Mouse (Mus musculus) liver (tissue): ENCODE data around the gene Mapt.

Experiments used
- DNase-seq: peaks from one replicate; pipeline ENCODE4 v3.0.0-alpha.2; 2020; ENCODE audit warnings: mixed read lengths

The Mapt gene

GRCm38 (mm10) chr11:104279049-104279448 is 47.9 kb downstream of the Mapt start:
- DNase-seq: no peak

DNA sequence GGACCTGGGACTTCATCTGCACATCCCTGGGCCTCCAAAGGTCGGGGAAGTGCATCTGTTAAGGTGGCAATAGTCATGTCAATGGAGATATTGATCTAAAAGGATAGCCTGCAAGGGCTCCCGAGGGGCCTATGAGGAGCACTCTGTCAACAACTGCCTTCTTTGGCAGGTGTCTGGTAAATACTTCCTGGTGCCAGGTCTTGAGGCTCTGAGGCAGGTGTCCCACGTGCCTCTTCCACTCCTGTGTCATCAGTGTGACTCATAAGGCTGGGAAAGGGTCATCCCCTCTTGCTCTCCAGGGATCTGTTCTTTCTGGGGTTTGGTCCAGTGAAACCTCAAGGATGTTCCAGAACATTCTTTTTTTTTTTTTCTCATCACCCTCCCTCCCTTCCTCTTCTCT is 48.3 kb downstream of the Mapt start:
- DNase-seq: no peak

GRCm38 (mm10) chr11:104281501-104281900 is 50.3 kb downstream of the Mapt start:
- no peak for DNase-seq

DNA sequence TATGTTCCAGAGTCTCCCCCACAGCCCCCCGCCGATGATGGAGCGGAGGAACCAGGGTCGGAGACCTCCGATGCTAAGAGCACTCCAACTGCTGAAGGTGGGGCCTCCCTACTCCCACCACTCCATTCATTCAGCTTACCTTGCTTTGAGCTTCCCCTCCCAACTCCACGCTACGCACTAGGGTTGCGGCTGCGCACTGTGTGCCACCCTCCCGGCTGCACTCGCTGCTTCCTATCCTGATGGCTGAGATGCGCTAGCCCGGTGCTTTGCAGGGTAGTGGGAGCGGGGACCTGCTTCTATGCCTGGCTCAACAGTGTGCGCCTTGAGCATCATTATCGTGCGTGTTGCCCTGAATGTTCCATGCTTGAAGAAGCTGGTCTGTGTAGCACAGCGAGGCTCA is 55.9 kb downstream of the Mapt start:
- no peak for DNase-seq

DNA sequence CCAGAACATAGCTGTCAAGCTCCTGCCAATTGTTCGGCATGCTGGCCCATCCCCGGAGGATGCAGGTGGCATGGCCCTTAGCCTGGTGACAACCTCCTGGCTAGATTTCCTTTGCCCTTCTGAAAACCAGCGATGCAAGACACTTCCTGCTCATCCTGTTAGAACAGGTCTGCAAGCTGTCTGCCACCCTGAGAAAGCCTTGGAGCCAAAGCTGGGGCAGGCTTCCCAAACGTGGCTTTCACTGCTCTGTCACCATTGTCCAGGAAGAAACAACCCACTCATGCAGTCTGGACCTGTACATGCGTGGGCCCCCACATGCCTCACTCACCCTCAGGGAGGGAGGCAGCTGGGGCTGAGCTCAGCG is 57.6 kb downstream of the Mapt start:
- DNase-seq: no peak

DNA sequence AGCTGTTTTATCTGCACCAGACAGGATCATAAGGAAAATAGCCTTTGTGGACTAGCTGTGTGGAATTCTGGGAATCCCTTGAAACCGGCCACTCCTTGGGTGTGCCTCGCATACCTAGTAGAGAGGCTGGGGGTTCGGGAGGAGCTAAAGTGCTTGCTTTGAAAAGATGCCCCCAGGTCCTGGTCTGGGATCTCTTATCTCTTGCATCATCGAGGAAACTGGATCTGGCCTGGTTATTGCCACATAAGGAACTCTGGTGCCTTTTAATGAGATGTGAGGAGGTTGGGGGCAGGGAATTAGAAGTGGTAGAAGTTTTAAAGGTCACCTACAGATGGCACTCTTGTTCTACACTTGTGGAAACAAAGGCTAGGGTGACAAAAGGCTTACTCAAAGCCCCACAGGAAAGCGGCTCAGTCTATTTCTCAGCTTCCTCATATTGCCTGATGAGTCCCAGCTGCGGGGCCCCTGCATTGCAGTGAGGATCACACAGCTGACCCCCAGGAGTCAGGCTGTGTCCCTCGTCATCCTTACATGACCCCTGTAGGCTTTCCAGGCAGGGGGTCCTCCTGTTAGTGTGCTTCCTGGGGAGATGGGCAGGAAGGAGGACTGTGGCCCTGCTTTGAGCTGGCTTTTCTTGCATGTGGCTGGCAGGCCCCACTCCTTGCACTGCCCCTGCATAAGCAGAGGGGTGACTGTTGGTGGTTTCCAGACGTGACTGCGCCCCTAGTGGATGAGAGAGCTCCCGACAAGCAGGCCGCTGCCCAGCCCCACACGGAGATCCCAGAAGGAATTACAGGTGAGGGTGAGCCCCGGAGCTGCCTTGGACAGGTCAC is 58.2 kb downstream of the Mapt start:
- DNase-seq: peak; percentile 73

DNA sequence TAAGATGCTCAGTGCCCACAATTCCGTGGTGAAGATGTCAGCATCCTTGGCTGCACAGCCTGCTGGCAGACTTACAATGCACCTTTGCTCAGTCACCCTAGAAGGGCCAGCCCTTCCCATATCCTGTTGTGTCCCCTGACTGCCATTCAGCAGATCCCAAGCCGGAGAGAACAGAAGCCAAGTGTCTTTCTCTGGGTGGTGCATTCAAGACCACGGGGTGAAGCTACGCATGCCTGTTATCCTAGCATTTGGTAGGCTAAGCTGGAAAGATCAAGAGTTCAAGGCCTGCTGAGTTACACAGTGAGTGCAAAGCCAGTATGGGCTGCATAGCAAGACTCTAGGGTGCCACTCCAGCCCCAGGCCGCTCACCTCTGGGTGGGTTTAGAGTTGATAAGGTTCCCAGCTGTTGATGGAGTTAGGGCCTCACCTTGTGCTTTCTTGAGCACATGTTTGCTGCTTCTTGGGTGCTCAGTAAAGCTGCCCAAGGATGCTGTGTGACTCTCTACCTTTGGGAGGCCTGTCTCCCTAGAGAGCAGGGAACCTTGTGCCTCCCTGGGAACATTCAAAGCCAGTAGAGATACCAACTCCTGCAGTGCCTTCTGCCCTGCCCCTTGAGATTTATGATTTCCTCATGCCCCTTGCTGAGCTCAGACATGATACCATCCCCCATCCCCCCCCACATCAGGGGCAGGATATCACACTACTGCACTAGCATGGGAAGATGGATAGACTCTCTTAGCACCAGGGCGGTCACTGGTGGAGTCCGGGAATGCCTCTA is 61.4 kb downstream of the Mapt start:
- no peak for DNase-seq

DNA sequence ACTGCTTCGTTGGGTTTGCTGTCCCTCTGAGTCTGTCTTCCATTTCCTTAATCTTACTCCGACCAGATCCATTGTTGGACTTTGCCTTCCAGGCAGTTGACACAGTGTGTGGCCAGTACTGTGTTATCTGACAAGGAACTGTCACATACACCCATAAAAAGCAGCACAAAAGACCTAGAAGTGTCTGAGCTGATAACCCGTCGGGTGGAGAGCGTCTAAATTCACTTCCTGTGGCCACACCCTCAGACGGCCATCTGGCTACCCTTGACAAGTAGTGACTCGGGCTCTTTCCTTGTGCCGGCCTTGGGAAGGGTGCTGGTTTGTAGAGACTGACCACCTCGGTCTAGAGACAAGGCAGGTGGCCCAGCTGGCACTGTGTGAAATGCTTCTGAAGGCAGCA is 62.1 kb downstream of the Mapt start:
- peak; percentile 83 for DNase-seq

DNA sequence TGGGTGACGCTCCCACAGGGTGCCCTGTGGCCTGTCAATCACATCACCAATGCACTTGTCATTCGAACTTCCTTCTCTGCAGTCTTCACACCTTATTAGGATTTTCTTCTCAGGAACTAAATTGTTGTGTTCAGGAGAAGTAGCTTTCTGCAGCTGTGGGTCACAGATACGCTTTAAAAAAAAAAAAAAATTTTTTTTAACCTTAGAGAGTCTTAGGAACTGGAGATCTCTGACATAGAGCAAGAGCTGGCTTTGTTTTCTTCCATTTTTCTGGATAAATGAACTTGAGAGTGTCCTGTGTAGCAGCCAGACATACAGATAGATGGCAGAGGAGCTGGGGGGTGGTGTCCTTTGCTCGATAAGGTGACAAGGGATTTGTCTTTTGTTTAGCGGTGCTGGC is 64.0 kb downstream of the Mapt start:
- no peak for DNase-seq

GRCm38 (mm10) chr11:104295656-104296055 is 64.5 kb downstream of the Mapt start:
- no peak for DNase-seq

GRCm38 (mm10) chr11:104297671-104298070 is 66.5 kb downstream of the Mapt start:
- DNase-seq: no peak

DNA sequence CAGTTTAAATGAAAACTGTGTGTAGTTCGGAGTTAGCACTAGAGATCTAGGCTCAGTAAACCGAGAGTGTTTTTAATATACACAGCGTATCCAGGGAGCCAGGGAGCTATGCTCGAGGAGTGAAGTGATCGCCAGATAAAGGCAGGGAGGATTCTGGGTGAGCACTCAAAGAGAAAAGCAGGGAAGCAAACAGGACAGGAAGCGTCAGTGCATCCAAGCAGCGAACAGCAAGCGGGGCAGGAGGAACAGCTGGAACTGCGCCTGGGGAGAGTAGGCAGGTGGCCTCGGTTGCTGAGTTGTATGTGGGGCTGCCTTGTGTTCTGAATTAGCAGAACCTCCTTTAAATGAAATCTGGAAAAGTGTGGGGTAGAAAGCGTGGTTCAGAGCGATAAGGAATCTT is 71.4 kb downstream of the Mapt start:
- DNase-seq: no peak

DNA sequence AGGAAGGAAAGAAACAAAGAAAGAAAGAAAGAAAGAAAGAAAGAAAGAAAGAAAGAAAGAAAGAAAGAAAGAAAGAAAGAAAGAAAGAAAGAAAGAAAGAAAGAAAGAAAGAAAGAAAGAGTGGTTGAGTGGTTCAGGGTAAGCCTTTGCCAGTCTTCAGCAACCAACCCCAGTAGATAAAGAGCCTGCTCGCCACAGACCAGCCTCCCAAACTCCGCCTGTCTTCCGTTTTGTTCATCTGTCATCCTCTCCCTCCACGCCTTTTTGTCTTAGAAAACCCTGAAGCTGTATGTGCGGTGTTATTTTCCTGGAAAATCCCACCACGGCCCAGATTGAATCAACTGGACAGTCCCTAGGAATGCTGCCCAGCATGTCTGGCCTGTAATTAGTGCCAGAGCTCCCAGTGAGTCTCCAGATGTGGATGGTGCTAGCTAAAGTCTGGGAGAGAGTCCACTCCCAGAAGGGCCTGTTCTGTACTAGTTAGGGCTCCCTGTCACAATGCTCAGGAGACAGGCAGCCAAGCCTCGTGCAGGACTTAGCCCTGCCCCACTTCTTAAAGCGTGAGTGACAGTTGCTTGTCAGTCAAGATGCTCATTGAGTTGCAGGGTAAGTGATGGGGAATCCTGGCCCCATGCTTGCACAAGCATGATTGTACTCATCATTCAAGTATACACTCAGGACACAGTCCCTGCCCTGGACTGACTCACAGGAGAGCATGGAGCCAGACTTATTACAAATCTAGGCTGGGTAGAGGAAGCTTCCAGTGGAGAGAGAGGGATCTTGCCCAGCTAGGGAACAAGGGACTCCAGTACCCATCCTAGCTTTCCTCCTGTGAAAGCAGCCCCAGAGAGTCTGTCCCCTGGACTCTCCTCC is 72.1 kb downstream of the Mapt start:
- DNase-seq: no peak

DNA sequence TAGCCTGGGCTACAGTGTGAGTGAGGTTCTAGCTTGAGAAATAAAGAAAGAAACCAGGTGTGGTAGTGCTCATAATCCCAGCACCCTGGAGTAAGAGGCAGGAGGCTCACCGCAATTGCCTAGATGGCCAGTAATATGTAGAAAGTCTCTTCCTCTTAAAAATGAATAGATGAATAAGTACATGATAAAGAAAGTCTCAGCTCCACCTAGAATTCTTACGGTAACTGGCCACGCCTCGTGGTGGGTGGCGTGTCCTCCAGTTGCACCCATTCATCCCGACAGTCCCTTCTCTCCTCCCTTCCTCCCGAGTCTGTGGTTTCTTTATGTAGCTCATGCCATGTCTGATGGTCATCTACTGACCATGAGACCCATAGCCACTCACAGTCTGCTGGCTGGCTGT is 74.5 kb downstream of the Mapt start:
- no peak for DNase-seq

- DNase-seq: no peak
Measured at GRCm38 (mm10) chr11:104306483-104306882, 75.3 kb downstream of the Mapt start.

- no peak for DNase-seq
Measured at GRCm38 (mm10) chr11:104307136-104307535, 75.9 kb downstream of the Mapt start.

DNA sequence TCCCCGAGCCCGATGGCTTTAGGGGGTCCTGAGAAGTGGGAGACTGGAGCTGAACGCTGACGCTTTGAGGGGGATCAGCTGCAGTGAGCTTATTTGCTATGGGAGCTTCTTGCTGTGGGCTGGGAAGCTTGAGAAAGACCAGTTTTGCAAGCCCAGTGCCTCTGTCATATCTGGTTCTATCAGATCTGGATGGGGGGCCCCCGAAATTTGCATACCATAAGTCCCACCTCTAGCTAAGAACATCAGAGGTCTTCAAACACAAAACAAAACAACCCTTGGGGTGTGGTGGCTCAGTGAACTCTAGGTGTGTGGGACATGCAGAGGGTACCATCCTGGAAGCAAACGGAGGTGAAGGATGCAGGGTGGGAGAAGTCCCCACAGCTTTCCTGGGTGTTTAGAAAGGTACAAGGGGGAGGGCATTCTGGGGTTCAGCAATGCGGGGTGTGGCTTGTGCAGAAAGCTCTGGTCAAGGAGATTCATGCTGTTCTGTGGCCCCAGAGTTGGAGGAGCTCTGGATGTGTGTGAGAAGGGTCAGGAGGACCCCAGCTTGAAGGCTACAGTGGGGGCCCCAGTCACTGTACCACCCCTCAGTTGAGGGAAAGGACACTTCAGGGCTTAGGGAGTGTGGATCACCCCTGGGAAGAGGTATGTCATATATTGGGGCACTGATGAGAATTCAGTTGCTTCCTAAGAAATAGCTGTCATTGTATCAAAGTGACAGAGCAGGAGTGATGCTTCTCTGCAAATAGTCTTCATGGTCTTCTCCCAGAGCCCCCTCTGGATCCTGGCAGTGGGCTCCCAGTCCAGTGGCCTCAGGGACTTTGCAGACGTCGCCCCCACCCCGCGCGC is 78.4 kb downstream of the Mapt start:
- no peak for DNase-seq

- peak; percentile 59 for DNase-seq
Measured at GRCm38 (mm10) chr11:104310226-104310887, 79.2 kb downstream of the Mapt start.

DNA sequence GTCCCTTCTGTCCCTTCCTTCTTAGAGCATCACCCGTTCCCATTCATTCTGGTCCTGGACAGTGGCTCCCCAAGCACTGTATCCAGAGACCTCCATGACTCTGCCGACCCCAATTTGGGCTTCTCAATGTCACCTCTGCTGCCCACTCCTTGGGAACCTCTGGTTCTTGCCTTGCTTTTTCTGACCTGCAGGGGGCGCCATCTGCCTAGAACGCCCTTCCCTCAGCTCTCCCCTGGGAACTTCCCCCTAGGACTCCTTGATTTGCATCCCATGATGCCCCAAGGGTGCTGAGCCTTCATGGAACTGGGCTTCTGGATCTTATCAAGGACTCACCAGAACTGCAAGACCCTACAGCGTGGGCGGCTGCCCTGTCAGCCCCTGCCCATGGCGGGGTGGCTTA is 80.5 kb downstream of the Mapt start:
- DNase-seq: no peak

GRCm38 (mm10) chr11:104315703-104316102 is 84.5 kb downstream of the Mapt start:
- DNase-seq: peak; percentile 88

DNA sequence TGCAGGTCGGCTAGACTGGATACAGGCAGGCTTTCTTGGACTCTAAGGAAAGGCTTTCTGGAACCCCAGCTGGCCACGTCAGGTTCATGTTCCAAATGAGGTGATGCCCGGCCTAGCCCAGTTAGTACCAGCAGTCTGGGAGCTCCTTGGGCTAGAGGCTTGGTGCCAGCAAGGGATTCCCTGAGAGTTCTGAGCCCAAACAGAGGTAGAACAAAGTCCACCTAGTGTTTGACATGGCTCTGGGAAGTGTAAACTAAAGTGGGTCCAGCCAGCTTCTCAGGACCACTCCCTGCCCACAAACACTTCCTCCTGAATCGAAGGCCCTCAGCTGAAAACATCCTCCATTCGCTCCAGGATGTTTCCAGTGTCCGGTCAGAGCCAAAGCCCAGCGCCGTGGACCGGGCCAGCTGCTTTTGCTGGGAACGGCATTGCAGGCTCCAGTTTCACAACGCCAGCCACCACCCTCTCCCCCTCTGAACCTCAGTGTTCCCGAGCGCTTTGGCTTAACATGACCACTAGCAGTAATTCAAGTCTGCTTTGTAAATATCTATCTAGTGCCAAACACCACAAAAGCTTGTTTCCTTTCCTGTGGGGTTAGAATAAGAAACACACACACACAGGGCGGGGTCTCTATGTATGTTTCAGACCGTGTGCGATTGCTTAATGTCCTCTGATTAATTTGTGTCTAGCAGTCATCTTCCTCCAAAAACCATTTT is 85.7 kb downstream of the Mapt start:
- DNase-seq: no peak
